Mouse (Mus musculus): ENCODE measurements around the gene Raet1d.
"Not testable (repeated sequence)": the region's sequence is repeated elsewhere in the genome, so short reads cannot be mapped to it uniquely, and the experiment has no call there.

Raet1d gene

DNA sequence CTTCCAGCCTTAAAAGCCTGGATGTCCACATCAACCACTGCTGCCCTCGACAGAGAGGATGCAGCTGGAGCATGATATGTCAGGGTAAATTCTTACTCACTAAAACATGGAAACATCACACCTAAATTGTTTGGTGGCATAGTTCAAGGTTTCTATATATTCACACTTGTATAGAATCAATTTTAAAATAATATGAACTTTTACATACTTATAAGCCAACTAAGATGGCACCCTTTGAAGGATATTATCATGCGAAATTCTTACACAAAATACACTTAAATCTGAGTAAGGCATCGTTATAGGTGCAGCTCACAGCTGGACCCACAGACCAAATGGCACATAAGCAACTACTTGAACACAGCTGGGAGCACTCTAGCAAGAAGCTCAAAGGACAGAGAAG lies at the start of gene Raet1d:
Gene Raet1d (plus strand): TSS at position 301 of the 400 bp plus-strand sequence.
- DNase-seq (ENCODE audit: low read depth): not testable (repeated sequence)

DNA sequence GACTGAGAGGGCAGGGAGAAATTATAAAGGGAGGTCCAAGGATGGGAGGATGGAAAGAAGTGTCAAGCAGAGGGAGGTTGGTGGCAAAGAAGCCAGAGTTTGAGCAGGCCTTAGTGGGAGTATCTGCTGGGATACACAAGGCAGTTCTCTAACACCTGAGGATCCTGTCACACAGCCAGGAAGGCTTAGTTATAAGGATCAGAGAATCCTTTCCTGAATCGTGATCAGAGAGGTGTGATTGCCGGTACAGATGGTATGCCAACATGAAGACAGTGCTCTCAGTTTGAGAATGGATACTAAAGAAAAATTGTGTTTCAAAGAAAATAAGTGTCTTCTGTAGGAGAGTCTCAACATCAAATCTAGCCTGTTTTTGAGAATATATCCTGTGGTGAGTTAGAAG lies 37.5 kb upstream of the Raet1d start:
- no peak for DNase-seq (ENCODE audit: low read depth)

DNA sequence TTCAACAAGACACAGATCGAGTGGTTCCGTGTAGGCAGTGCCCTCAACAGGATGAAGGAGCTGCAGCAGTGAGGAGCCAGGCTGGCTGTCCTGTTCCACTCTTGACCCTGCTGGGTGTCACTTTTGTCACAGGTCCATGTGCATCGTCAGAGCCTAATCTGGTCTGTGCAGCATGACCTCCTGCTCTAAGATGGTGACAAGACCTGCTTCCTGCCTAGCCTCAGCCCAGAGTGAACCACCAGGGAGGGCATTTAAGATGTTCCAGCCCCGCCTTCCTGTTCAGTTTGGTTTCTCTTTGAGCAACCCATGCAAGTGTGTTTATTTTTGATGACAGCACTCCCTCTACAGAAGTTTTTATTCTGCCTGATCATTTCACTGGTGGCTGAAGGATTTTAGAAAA lies 14.6 kb upstream of the Raet1d start:
- not testable (repeated sequence) for DNase-seq (ENCODE audit: low read depth)

DNA sequence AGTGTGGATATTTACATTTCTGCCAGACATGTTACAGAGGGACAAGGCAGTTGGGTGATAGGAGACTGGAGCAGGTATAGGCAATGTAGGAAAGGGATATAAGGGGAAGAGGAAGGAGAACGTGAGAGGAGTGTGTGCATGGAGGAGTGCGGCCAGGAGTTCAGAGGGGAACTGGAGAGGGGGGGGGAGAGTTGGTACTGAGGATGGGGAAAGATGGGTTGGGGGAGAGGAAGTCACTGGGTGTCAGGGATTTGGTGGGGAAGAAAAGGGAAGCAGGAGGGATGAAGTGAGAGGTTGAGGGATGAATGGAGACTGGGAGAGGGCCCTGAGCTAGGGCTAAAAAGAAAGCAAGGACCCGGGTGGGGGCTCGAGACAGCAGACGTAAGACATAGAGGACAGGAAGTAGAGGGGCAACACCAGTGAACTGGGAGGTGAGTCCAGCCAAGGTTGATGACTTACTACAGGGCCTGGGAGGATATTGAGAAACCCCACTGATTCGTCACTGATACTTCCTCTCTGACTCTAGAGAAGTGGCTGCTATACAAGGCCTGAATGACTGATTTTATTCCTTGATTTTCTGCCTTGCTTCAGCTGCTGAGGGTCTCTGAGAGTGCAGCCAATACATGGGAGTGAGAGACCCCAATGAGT lies 6.7 kb upstream of the Raet1d start:
- not testable (repeated sequence) for DNase-seq (ENCODE audit: low read depth)

DNA sequence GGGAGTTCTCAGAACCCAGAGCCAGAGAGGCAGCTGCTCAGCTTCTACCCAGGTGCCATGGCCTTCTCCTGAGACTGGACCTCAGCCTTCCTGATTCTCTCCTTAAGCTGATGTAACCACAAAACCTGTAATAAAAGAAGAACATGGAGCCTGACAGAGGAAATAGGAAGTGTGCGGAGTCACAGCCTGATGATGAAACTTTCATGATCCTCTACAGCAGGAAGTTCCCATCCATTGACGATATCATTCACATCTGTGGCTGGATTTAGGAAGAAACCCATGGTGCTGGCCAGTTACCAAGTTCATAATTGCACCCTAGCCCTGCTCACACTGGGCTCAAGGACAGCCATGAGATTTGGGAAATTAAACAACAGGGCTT lies 6.2 kb upstream of the Raet1d start:
- DNase-seq (ENCODE audit: low read depth): not testable (repeated sequence)

DNA sequence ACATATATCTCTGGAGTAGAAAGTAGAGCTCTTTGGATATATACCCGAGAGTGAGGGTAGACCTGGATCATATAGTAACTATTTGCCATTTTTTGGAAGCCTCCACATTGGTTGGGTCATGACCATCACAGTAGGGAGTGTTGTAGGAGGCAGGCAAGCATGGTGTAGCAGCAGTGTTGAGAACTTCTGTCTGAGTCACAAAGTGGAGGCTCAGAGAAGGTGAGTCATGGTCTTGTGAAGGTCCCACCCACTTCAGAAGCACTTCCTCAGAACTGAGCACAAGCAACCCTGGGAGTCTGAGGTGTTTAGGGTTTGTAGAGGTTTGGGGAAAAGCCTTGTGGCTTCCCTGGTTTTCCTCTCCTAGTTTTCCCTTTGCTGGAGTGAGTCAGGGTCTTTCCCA lies 3.0 kb upstream of the Raet1d start:
- DNase-seq (ENCODE audit: low read depth): not testable (repeated sequence)

DNA sequence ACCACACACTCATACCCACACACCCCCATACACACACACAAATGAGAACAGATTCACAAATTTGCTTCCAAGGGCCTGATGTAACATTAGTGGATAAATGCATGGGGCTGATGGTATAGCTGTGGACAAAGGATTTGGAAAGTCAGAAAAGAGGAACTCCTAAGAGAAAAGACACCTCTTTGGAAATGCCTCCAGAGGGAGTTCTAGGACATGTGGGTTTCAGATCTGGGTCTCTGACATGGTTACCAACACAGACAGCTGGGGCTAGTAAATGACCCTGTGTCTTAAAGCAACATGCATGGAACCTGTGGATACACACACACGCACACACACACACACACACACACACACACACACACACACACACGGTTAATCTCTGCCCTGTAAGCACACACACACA lies 605 bp downstream of the Raet1d start:
- DNase-seq (ENCODE audit: low read depth): not testable (repeated sequence)

DNA sequence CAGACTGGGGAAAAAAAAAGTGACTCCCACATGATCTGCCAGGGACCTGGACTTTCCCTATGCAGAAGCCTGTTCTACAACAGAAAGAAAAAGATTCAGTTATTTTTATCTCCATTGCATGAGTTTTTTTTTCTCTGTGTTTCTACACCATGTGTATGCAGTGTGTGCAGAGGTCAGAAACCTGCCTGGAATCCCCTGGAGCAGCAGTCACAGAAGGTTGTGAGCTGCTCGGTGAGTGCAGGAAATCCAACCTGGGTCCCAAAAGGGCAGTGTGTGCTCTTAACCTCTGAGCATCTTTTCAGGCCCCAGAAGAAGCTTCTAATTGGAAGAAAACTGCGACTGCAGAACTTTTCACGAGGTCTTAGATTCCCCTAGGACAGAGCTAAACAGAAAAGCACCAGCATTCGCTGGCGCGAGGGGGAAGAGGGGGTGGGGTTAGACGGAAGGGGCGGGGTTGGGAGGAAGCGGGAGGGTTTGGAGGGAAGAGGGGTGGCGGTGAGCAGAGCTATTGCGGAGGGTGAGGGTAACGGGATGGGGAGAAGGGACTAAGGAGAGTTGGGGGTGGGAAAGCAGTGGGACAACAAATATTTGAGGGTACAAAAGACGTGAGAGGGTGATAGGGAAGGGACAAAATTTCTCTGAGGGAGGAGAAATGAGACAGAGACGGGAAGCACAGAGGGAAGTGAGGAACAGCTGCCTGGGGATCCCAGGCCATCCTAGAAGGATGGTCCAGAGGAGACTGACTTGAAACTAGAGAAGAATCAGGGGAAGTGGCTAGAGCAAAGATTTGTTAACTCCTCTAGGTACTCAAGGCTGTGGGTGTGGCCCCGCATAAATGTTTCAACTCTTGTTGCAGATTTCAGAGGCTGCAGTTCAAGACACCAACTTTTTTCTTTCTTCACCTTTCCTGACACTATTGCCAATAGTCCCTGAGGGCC lies 1.3 kb downstream of the Raet1d start:
- DNase-seq (ENCODE audit: low read depth): not testable (repeated sequence)

DNA sequence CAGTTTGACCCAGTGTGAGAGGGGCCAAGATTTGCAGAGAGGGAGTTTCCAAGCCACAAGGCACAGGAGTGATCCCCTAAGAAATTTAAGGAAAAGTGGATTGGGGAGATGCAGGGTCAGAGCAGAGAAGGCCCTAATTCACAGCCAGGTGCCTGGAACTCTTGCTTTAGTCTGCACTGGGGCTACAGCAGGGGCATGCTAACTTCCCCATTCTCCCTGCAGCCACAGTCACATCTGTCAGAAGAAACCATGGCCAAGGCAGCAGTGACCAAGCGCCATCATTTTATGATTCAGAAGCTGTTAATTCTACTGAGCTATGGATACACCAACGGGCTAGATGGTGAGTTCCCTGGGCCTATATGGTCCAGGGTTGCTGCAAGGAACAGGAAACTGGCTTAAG lies 2.1 kb downstream of the Raet1d start:
- DNase-seq (ENCODE audit: low read depth): not testable (repeated sequence)

DNA sequence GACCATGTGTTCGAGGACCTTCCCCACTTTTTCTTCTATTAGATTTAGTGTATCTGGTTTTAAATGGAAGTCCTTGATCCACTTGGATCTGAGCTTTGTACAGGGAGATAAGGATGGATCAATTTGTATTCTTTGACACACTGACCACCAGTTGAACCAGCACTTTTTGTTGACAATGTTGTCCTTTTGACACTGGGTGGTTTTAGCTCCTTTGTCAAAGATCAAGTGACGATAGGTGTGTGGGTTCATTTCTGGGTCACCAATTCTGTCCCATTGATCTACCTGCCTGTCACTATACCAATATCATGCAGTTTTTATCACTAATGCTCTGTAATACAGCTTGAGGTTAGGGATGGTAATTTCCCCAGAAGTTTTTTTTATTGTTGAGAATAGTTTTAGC lies 4.6 kb downstream of the Raet1d start:
- DNase-seq (ENCODE audit: low read depth): not testable (repeated sequence)

DNA sequence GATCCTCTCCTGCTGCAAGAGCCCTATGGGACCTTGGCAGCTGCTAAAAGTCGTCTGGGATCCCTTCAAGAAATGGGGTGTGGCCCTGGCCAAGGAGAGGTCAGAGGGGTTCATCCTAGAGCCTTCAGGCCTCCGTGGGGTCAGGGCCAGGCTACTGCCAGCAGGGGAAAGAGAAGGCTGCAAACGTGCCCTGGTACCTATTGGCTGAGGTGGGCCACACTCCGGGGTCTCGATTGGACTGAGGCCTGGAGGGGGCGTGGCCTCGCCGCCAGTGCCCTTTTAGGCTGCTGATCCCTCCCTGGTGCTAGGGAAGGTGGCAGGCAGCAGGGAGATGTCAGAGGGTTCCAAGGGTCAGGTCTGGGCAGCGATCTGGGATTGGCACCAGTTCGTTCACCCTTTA lies 20.9 kb downstream of the Raet1d start:
- not testable (repeated sequence) for DNase-seq (ENCODE audit: low read depth)

DNA sequence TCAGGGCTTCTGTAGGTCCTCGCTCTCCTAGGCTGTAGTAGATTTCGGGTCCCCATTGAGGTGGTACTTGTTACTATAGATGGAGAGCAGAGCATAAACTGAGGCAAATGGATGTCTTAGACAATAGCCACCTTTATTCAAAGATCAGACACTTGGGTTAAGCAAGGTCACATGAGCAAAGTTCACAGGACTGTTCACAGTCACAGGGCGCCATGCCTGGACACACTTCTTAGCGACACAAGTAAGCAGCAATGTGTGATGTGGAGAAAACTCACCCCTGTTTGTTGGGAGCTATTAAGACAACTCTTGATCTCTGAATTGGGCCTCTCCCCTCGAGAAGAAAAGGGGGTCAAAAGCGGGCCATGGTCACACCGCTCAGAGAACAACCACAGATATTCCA lies 29.8 kb downstream of the Raet1d start:
- not testable (repeated sequence) for DNase-seq (ENCODE audit: low read depth)

DNA sequence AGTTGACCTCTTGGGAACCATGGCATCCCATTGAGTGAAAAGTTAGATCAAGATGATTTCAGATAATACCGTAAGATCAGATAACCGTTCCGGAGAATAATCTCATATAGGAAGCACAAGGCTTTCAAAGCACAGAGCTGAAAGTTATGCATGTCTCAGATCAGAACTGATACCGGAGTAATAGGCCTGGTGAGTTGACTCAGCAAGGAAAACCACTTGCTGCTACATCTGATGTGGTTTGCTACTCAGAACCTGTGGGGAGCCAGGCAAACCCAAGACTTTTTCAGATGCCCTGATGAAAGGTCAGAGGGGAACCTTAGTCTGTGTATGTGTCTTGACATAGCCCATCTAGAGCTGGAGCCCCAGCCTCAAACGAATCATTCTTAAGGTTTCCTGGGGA lies 31.3 kb downstream of the Raet1d start:
- not testable (repeated sequence) for DNase-seq (ENCODE audit: low read depth)

DNA sequence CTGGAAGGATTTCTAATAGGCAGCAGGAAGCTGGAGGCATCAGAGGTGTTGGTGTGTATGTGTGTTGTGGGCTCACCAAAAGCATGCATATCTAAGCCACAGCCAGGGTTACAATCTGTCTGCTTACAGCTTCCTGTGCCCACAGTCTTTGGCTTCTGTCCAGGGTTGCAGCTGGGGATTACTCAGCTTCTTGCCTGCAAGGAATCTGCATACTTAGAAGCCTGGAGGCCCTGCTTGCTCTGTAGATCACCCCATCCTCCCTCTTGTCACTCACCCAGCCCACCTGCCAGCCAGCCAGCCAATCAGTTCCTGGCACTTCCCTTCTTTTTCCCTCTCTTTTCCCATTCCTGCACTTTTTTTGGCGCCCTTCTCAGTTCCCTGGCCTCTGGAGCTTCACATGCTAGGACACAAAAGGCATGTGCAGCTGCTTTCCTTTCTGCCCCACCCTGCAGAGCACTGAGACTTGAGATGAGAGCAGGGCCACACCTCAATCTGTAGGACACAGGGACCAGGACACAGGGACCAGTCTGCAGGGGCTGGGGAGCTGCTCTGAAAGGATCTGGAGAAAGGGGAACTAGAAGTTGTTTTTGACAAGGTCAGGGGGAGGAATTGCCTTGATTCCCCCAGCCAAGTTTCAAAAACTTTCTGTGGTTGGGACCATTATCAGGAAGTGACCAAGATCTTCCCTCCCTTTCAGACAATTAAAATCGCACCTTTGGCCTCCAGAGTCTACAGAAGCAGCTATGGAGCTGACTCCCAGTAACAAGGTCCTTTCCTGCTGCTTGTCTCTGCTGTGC lies 32.9 kb downstream of the Raet1d start:
- not testable (repeated sequence) for DNase-seq (ENCODE audit: low read depth)

DNA sequence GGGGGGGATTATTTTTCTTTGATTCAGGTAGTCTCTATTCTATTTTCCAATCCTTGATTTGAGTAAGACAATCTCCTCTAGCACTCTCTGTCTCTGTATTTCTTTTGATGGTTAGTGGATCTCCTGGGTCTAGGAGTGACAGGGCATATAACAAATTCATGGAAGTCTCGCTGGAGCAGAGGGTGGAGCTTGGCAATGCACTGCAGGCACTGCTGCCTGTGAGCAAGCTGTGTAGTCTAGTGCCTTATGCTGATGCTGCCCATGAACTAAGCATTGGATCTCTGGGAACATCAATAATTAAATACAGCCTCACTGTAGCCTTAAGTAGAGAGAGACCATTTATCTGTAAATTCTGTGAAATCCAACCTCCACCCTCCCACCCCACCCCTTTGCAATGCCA lies 36.3 kb downstream of the Raet1d start:
- not testable (repeated sequence) for DNase-seq (ENCODE audit: low read depth)

DNA sequence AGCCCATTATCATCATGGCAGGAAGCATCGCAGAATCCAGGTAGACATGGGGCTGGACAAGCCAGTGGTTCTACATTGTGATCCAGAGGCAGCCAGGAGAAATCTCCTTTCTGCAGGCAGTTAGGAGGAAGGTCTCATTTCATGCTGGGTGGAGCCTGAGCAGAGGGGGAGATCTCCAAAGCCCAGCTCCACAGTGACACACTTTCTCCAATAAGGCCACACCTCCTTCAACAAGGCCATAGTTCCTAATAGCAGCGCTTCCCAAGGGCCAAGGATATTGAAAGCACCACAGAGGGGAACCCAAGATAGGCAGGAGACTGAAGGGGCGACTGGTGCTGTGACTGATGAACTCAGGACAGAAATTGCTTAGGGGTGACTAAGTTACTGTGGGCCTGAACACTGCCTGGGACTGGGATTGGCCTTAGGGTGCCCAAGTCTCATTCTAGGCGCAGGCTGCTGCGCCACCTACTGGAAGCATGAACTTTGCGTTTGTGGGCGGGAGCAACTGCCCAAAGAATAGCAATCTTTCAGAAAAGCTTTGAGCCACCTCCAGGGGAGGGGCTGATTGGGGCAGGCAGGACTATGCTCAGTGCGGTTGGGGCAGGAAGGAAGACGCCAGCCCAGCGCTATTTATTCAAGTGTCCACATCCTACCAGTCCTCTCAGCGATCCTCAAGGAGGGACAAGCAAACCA lies 42.0 kb downstream of the Raet1d start:
- not testable (repeated sequence) for DNase-seq (ENCODE audit: low read depth)

DNA sequence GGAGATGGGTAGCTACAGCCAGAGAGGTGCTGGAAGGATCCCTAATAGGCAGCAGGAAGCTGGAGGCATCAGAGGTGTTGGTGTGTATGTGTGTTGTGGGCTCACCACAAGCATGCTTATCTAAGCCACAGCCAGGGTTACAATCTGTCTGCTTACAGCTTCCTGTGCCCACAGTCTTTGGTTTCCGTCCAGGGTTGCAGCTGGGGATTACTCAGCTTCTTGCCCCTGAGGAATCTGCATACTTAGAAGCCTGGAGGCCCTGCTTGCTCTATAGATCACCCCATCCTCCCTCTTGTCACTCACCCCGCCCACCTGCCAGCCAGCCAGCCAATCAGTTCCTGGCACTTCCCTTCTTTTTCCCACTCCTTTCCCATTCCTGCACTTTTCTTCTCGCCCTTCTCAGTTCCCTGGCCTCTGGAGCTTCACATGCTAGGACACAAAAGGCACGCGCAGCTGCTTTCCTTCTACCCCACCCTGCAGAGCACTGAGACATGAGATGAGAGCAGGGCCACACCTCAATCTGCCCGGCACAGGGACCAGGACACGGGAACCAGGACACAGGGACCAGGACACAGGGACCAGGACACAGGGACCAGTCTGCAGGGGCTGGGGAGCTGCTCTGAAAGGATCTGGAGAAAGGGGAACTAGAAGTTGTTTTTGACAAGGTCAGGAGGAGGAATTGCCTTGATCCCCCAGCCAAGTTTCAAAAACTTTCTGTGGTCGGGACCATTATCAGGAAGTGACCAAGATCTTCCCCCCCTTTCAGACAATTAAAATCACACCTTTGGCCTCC lies 53.5 kb downstream of the Raet1d start:
- not testable (repeated sequence) for DNase-seq (ENCODE audit: low read depth)
